Mouse (Mus musculus): ENCODE data around the gene Rnf144b.

GRCm38 (mm10) chr13:47100587-47100986, 21.9 kb upstream of the Rnf144b start:
- TF ChIP-seq CTCF (IDR thresholded peaks at IDR 0.05; ENCODE audit: borderline replicate concordance, control insufficient read depth, extremely low read depth, insufficient read depth, low read length, poor library complexity): no peak
- TF ChIP-seq POLR2A (IDR thresholded peaks at IDR 0.05; ENCODE audit: control insufficient read depth, extremely low read depth, insufficient read depth, low read length, poor library complexity): no peak

All from thymus, adult 2 months (tissue).